Mouse (Mus musculus) hindbrain, embryonic 16.5 days (tissue): Measurements from ENCODE around the gene Wipi2. TPM values are rescaled to one million over a fixed set of nuclear protein-coding genes. Genes with fewer than 3 reads are reported as not detected.

ENCODE experiments used
- polyA plus RNA-seq: library from polyadenylated mRNA; unstranded; fragments of >200 nt; fragmentation: Nextera tagmentation; extraction: Ambion mirVana; gene quantifications from 2 replicates; pipeline ENCODE4 v1.2.1, GENCODE M21; 2015

Gene Wipi2
- polyA plus RNA-seq, 1 experiment from 2014 or later: 36.8 TPM

Other genes starting within 250 kb of the Wipi2 start
- 3.1 and 5.1 TPM in 2 replicates for gene Foxk1, start 226.2 kb upstream of the Wipi2 start, polyA plus RNA-seq
- 12.3 and 13.7 TPM in 2 replicates for gene Ap5z1, start 163.8 kb upstream of the Wipi2 start, polyA plus RNA-seq
- 0.15 and 0.16 TPM in 2 replicates for gene Papolb, start 97.6 kb upstream of the Wipi2 start, polyA plus RNA-seq
- gene Radil, start 76.6 kb upstream of the Wipi2 start, polyA plus RNA-seq: 24.3 and 25.0 TPM in 2 replicates
- 83.8 and 110 TPM in 2 replicates for gene Mmd2, start 18.9 kb upstream of the Wipi2 start, polyA plus RNA-seq
- gene Slc29a4, start 64.8 kb downstream of the Wipi2 start, polyA plus RNA-seq: 87.4 and 98.0 TPM in 2 replicates
- gene Tnrc18, start 190.0 kb downstream of the Wipi2 start, polyA plus RNA-seq: 19.7 and 23.8 TPM in 2 replicates